Mouse (Mus musculus) thymus, adult 2 months (tissue): ENCODE data around the gene Jmy.

Experiments used
- CTCF ChIP-seq: fragments of 200-500 bp; IDR thresholded peaks from 2 replicates; pipeline ENCODE4 v1.5.1; 2012; ENCODE audit warnings: mild to moderate bottlenecking, control low read depth, low read length, moderate library complexity, borderline replicate concordance; ENCODE audit not compliant: control insufficient read depth, poor library complexity, insufficient read depth; ENCODE audit errors: extremely low read depth
- POLR2A ChIP-seq: fragments of 200-500 bp; IDR thresholded peaks from 2 replicates; pipeline ENCODE4 v1.6.1; 2012; ENCODE audit warnings: mild to moderate bottlenecking, low read length, control low read depth, moderate library complexity; ENCODE audit not compliant: control insufficient read depth, poor library complexity, insufficient read depth; ENCODE audit errors: extremely low read depth

- TF ChIP-seq POLR2A, result no peak
- TF ChIP-seq CTCF, result no peak
Measured at GRCm38 (mm10) chr13:93481110-93481509, 18.5 kb downstream of the Jmy start.
